Mouse (Mus musculus) small intestine, adult 2 months (tissue): Measurements from ENCODE around the gene Atg9a. TPM values are rescaled to one million over a fixed set of nuclear protein-coding genes. Genes with fewer than 3 reads are reported as not detected.

Experiments
- H3K27ac ChIP-seq: fragments of 200-500 bp; 2 replicates; pipeline ENCODE4 v1.5.1; 2012; ENCODE audit warnings: low read depth, low read length, control low read depth, inconsistent platforms; ENCODE audit not compliant: insufficient read depth
- H3K27me3 ChIP-seq: fragments of 200-500 bp; 2 replicates; pipeline ENCODE4 v1.6.1; 2012; ENCODE audit warnings: mild to moderate bottlenecking, moderate library complexity, low read length, inconsistent platforms; ENCODE audit not compliant: control insufficient read depth, insufficient read depth
- H3K36me3 ChIP-seq: fragments of 200-500 bp; 2 replicates; pipeline ENCODE4 v1.6.1; 2012; ENCODE audit warnings: mild to moderate bottlenecking, low read length, control low read depth, inconsistent platforms; ENCODE audit not compliant: control insufficient read depth, insufficient read depth
- H3K4me1 ChIP-seq: fragments of 200-500 bp; 2 replicates; pipeline ENCODE4 v1.6.1; 2012; ENCODE audit warnings: low read length, inconsistent platforms, mixed read lengths; ENCODE audit not compliant: control insufficient read depth, insufficient read depth, insufficient read length
- H3K4me3 ChIP-seq: fragments of 200-500 bp; 2 replicates; pipeline ENCODE4 v1.5.1; 2012; ENCODE audit warnings: low read depth, mild to moderate bottlenecking, control low read depth, inconsistent platforms, low read length, moderate library complexity
- CTCF ChIP-seq: fragments of 200-500 bp; IDR thresholded peaks from 2 replicates; pipeline ENCODE4 v1.5.1; 2012; ENCODE audit warnings: low read depth, mild to moderate bottlenecking, control low read depth, inconsistent platforms, low read length, moderate library complexity, mixed read lengths; ENCODE audit not compliant: insufficient replicate concordance, insufficient read length; ENCODE audit errors: extremely low read depth
- POLR2A ChIP-seq: fragments of 200-500 bp; IDR thresholded peaks from 2 replicates; pipeline ENCODE4 v1.6.1; 2012; ENCODE audit warnings: low read depth, mild to moderate bottlenecking, control low read depth, inconsistent platforms, low read length, moderate library complexity
- WGBS: fragments of 180-500 bp; shearing (Covaris S2); methylation state at CpG from one replicate; pipeline ENCODE4 v1.1.7; 2018; 5-methylcytosine and 5-hydroxymethylcytosine counted together
- polyA plus RNA-seq: library from polyadenylated mRNA; depleted of rRNA; stranded (reverse); fragments of >200 nt; gene quantifications from 2 replicates; pipeline ENCODE4 v1.2.3, GENCODE M21; 2012; rRNA removed

Atg9a gene
- polyA plus RNA-seq, 1 experiment, result 148 TPM

GRCm38 (mm10) chr1:75136293-75136692 lies 55.7 kb downstream of the Atg9a start:
- TF ChIP-seq CTCF (no peak), POLR2A (no peak)
- Histone ChIP-seq H3K27me3 (no peaks in the 10 kb centered on the region), H3K36me3 (peaks cover 39% of the 10 kb centered on the region), H3K27ac (no peak overlapping the region), H3K4me3 (no peak overlapping the region), H3K4me1 (peaks cover 5% of the 10 kb centered on the region; the same call in 1 of the 2 replicates)
- 82% methylated on average over 6 of the region's 6 CpGs for WGBS

- WGBS, result 28% methylated on average over 12 of the region's 12 CpGs
- peaks cover 30% of the 10 kb centered on the region for H3K36me3 ChIP-seq
- H3K27ac ChIP-seq, result no peak within 1 kb of the TSS
- TF ChIP-seq CTCF, result no peak
- TF ChIP-seq POLR2A, result no peak
- H3K4me1 ChIP-seq, result peaks cover 10% of the 10 kb centered on the region; the same call in 1 of the 2 replicates
- no peaks in the 10 kb centered on the region for H3K27me3 ChIP-seq
- H3K4me3 ChIP-seq, result no peak within 1 kb of the TSS
Measured at GRCm38 (mm10) chr1:75133421-75134207, 58.4 kb downstream of the Atg9a start, which contains the start of gene Slc23a3. Slc23a3 (minus strand) TSS chr1:75133890.

Other genes starting within 250 kb of the Atg9a start
- gene Ihh, start 240.5 kb downstream of the Atg9a start, polyA plus RNA-seq, result 67.5 and 198 TPM in 2 replicates
- gene Nhej1, start 67.0 kb downstream of the Atg9a start, polyA plus RNA-seq, result 0.86 and 2.0 TPM in 2 replicates
- gene Slc23a3, start 58.3 kb downstream of the Atg9a start, polyA plus RNA-seq, result 1.2 TPM in 2 replicates
- gene Cnppd1, start 49.5 kb downstream of the Atg9a start, polyA plus RNA-seq, result 31.5 and 90.4 TPM in 2 replicates
- 47.4 and 113 TPM in 2 replicates for gene Retreg2, start 49.4 kb downstream of the Atg9a start, polyA plus RNA-seq
- 45.0 and 106 TPM in 2 replicates for gene Zfand2b, start 23.6 kb downstream of the Atg9a start, polyA plus RNA-seq
- 15.0 and 22.1 TPM in 2 replicates for gene Abcb6, start 11.8 kb downstream of the Atg9a start, polyA plus RNA-seq
- gene Ankzf1, start within 50 bp of the Atg9a start, polyA plus RNA-seq, result 5.5 and 16.2 TPM in 2 replicates
- gene Glb1l, start 18.6 kb upstream of the Atg9a start, polyA plus RNA-seq, result 0.74 and 1.1 TPM in 2 replicates
- gene Stk16, start 18.6 kb upstream of the Atg9a start, polyA plus RNA-seq, result 147 and 193 TPM in 2 replicates
- 107 and 188 TPM in 2 replicates for gene Tuba4a, start 27.7 kb upstream of the Atg9a start, polyA plus RNA-seq
- not detected in 2 replicates for gene A630095N17Rik, start 39.9 kb upstream of the Atg9a start, polyA plus RNA-seq
- gene Dnajb2, start 44.2 kb upstream of the Atg9a start, polyA plus RNA-seq, result 13.3 and 21.3 TPM in 2 replicates
- 2.8 and 6.2 TPM in 2 replicates for gene Ptprn, start 72.3 kb upstream of the Atg9a start, polyA plus RNA-seq
- 1.8 and 6.2 TPM in 2 replicates for gene Resp18, start 86.2 kb upstream of the Atg9a start, polyA plus RNA-seq
- 157 and 865 TPM in 2 replicates for gene Dnpep, start 125.8 kb upstream of the Atg9a start, polyA plus RNA-seq
- gene Des, start 168.1 kb upstream of the Atg9a start, polyA plus RNA-seq, result 152 and 216 TPM in 2 replicates
- 21.5 and 23.2 TPM in 2 replicates for gene Speg, start 183.1 kb upstream of the Atg9a start, polyA plus RNA-seq
- gene Gmppa, start 243.7 kb upstream of the Atg9a start, polyA plus RNA-seq, result 121 and 187 TPM in 2 replicates